Mouse (Mus musculus) retina, postnatal 7 days (tissue): ENCODE measurements around the gene Pkp3.

ENCODE experiments used
- DNase-seq: peaks from one replicate; pipeline ENCODE4 v3.0.0-alpha.2; 2012; ENCODE audit warnings: low read depth, low spot score

Pkp3 gene

DNA sequence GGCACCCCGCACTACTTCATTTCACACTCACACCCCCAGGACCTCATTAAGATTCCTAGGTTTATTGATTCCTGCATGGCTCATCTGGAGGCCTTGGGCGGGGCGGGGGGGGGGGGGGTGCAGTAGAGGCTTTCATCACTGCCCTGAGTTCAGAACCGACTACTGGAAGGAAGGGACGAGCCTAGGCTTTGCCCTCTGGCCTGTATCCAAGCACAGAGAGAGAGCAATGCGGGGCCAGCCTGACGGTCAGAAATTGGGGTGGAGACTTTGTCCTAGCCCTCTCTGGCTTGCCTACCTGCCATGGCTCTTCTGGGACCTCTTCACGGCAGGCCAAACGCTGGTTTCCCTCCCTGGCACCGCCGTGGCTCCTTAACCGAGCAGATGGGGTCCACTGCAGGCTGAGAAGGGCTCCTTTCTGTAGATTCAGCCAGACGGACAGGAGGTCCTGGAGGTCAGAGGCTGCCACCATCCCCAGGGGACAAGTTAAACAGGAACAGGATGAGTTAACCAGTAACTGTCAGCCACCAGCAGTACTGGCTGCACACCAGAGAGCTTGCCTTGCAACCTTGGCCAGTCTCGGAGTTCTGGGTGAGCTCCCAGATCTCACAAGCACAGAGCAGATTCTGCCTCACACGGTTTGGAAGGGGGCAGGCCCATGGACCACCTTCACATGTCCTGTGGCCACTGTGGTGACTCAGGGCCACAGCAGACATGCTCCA, 16.6 kb downstream of the Pkp3 start:
- no peak for DNase-seq

- no peak for DNase-seq
These were observed 18.0 kb downstream of the Pkp3 start for GRCm38 (mm10) chr7:141096021-141096420.

- DNase-seq, result no peak
These were observed 18.6 kb downstream of the Pkp3 start for GRCm38 (mm10) chr7:141096649-141097056.

GRCm38 (mm10) chr7:141097177-141097576, 19.2 kb downstream of the Pkp3 start:
- no peak for DNase-seq

GRCm38 (mm10) chr7:141099911-141100691, 22.1 kb downstream of the Pkp3 start, which contains the start of gene Sigirr:
TSS of gene Sigirr (minus strand) at chr7:141100572.
- no peak for DNase-seq

DNA sequence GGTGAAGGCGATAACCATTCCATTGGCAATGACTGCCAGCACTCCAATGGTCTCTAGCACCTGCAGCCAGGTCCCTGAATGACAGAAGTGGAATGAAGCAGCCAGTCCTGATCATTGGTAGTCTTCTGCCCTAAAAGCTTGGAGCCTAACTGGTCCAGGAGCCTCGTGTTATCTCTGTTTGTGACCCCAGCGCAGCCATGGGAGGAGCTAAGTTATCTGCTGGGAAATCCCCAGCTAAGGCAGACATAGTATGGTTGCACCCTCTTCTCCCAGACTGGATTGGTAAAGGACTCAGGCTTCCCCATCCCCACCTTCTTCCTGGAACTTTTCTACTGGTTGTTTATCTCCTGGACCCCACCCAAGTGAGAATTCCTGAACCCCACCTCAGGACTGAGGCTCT, 25.1 kb downstream of the Pkp3 start:
- DNase-seq, result no peak

DNA sequence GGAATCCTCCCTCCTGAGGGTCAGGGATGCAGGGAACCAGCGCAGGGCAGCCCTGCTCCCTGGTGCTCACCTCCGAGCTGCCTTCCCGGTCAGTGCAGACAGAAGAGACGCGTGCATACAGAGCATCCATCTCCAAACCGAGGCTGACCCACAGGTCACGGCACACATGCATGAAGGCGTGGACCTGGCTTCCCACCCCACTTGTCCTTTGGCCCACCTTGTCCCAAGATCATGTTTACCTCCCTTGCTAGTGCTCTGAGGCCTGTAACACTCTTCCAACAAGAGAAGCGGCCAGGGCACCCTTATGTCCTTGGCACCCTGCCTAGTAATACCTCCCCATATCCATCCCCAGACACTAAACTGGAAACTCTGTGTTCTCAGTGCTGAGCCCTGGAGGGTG, 37.9 kb downstream of the Pkp3 start:
- no peak for DNase-seq

DNA sequence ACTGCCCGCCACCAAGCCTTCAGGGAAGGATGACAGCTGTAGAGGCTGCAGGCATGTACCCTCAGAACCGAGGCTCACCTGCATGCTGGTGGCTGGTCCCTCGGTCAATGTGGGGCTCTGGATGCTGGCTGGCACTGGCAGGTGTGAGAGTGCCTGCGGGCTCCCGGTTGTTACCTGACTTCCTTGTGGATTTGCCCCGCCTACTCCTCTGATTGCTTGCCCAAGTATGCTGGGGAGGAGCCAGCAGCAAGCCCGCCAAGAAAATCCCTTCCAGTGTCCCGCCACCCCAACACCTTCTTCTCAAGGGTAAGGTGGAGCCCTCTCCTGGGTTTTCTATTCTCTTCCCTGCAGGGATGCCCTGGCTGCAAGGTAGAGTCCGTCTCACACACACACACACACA, 39.6 kb downstream of the Pkp3 start, which contains the start of gene Ano9:
Ano9 (minus strand) TSS at position 171 of the 400 bp plus-strand sequence.
- no peak for DNase-seq

GRCm38 (mm10) chr7:141119487-141119886, 41.5 kb downstream of the Pkp3 start:
- DNase-seq, result no peak

- DNase-seq, result no peak
These were observed 42.6 kb downstream of the Pkp3 start for GRCm38 (mm10) chr7:141120605-141121004.

DNA sequence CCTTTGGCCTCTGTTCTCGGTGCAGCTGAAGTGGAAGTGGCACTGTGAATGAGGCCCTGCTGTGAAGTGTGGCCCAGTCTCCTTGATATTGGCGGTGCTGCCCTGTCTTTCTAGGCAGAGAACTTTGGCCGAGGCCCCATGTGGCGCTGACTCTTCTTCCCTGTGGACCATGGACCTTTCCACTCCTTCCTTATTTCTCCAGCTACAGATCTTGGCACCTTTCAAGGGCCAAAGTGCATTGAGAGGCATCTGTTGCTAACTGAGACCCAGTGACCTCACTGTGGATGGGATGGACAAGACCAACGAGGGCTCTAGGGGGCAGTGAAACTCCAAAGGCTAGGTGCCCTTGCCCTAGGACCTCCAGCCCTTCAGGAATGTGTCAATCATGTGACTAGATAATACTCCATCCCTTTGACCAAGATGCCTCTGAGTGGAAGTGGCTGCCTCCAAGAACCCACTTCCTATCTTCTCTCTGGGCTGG, 43.1 kb downstream of the Pkp3 start:
- DNase-seq, result no peak

- no peak for DNase-seq
These were observed 44.2 kb downstream of the Pkp3 start, which contains the start of gene Ptdss2 for GRCm38 (mm10) chr7:141122245-141122644. TSS of gene Ptdss2 (plus strand) at chr7:141122382.

GRCm38 (mm10) chr7:141122689-141123516, 44.9 kb downstream of the Pkp3 start:
- DNase-seq, result peak; percentile 80

DNA sequence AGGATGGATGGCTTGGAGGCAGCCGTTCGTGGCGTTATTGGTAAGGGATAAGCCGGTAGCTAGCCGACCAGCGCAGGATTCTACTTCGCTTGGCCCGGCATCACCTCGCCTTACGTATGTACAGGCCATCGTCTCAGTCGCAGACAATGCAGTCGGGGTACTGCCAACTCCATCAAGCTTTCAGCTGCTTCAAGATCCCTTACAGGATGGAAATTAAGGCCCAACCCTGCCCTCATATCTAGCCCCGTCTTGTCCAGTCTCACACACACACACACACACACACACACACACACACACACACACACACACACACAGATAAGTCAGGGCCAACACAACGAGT, 45.5 kb downstream of the Pkp3 start:
- DNase-seq, result no peak

GRCm38 (mm10) chr7:141131024-141131820, 53.2 kb downstream of the Pkp3 start:
- peak; percentile 81 for DNase-seq

DNA sequence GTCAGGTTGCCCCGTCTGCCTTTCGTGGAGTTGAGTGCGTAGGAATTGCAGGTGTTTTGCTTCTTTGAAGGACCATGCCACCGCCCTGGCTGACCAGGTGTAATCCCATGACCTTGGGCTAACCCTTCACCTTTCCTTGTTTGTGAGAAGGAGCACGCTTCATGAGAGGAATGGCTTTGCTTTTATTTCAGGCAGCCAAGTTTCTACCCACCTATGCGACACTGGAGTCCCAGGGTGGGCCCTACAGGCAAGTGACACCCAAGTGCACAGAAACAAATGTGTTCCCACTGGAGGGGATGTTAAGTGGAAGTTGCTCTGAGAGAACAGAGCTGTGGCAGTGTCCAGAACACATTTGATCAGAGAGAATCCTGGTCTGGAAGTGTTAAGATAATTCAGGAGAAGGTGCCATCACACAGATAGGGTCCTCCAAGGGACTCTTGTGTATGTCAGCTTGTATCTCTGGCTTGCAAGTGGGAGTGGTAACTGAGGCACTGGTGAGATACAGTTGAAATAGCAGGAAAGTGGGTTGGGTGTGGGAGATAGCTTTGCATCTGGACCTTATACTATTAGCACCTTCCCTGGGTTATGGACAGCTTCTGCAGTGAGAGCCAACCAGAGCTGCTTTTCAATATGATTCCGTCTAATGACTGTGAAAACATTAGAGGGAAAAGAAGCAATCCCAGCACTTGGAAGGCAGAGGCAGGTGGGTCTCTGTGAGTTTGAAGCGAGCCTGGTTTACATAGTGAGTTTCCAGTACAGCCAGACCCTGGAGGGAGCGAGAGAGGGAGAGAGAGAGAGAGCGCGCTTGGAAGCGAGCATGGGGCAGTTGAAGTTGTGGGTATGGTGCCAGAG, 54.1 kb downstream of the Pkp3 start:
- no peak for DNase-seq
